In the genomic region with DNA sequence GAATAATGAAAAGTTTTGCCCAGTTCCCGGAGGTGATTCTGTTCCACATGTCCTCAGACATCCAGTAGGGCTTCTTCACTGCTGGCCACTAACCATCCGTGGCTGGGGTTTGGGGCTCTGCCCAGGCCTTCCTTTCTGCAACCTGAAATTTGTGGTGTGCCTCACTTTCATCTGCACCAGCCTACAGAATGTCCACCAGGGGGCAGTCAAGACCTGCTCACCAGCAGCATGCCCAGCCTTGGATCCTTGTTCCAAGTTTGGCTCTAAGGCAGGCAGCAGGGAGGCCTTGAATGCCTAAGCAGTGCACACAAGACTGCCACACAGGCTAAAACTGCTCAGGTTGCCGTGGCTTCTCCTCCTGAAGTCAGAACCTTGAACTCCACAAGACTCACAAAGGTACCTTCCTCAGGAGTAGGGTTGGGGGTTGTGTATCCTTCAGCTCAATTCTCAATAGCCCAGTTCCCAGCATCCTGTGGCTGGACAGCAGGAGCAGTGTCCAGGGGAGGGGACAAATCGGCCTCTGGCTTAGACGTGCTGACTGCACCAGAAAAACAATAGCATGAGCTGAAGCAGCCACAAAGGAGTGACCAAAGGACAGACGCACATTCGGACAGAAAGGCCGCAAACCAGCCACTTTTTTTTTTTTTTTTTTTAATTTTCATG, we compare ENCODE assay signal across 8 mouse cellular contexts. TPM values are rescaled to one million over a fixed set of nuclear protein-coding genes. Genes with fewer than 3 reads are reported as not detected.
A peak's percentile ranks its signal among the peaks of the same experiment; 100 is the strongest.
DNase-seq lines count a peak whose midpoint lies in the region; ATAC-seq lines count a peak whose summit lies in the region.

No protein-coding gene starts in this region.

- peak; percentile 89 to 96 for DNase-seq in adrenal gland, adult (ENCODE audit: inconsistent age in 2 of 2, low spot score in 1 of 2)
- peak; percentile 93 for DNase-seq in embryo, embryonic 10.5 days (ENCODE audit: low spot score)
- peak; percentile 81 for DNase-seq in gastrocnemius, postnatal 25 days
- DNase-seq in left cerebral cortex, adult 9 months (ENCODE audit: low spot score in 2 of 2): peak; percentile 65 to 91
- DNase-seq in right cerebral cortex, postnatal 10 days (ENCODE audit: low spot score in 2 of 2): peak; percentile 93 to 94
- peak; percentile 89 for DNase-seq in urinary bladder, postnatal 14 days (ENCODE audit: low spot score)

- ATAC-seq in inflammation-experienced regulatory T-cells, adult 6 months: peak; percentile 80
- peak; percentile 94 for ATAC-seq in megakaryocyte progenitor cell, adult 5-6 weeks (replicated peaks; ENCODE audit: poor library complexity)

RNA-seq across cellular contexts. Expression of a gene that starts 9.0 kb away (rescaled TPM):
- 1 to 10 TPM; 2.2 to 2.4 TPM for total RNA-seq in gastrocnemius, postnatal 25 days (2021)
- polyA plus RNA-seq in inflammation-experienced regulatory T-cells, adult 6 months (2017; shearing (Covaris generic)): 1 to 10 TPM in 2 of 3 experiments, under 1 TPM in 1; 0.79 to 2.1 (median 1.7) TPM
- total RNA-seq in megakaryocyte progenitor cell, adult 5-6 weeks (2015): 0.47 and 0.81 TPM in 2 replicates
- 1.7 and 3.6 TPM in 2 replicates for total RNA-seq in megakaryocyte progenitor cell, adult 5-6 weeks (2017)

RNA-seq across cellular contexts. Expression of a gene that starts 9.2 kb away (rescaled TPM):
- total RNA-seq in gastrocnemius, postnatal 25 days (2021): 10 to 100 TPM; 44.8 to 51.3 TPM
- polyA plus RNA-seq in inflammation-experienced regulatory T-cells, adult 6 months (2017; shearing (Covaris generic)): 100 to 1,000 TPM; 101 to 140 (median 102) TPM
- 123 and 145 TPM in 2 replicates for total RNA-seq in megakaryocyte progenitor cell, adult 5-6 weeks (2015)
- 118 and 126 TPM in 2 replicates for total RNA-seq in megakaryocyte progenitor cell, adult 5-6 weeks (2017)

RNA-seq across cellular contexts. Expression of a gene that starts 28.6 kb away (rescaled TPM):
- total RNA-seq in gastrocnemius, postnatal 25 days (2021): 10 to 100 TPM; 11.3 to 14.6 TPM
- polyA plus RNA-seq in inflammation-experienced regulatory T-cells, adult 6 months (2017; shearing (Covaris generic)): 1 to 10 TPM; 5.8 to 8.7 (median 7.2) TPM
- total RNA-seq in megakaryocyte progenitor cell, adult 5-6 weeks (2015): 5.5 and 6.0 TPM in 2 replicates
- 13.8 and 18.8 TPM in 2 replicates for total RNA-seq in megakaryocyte progenitor cell, adult 5-6 weeks (2017)

RNA-seq across cellular contexts. Expression of a gene that starts 38.8 kb away (rescaled TPM):
- under 1 TPM; 0.05 to 0.21 TPM for total RNA-seq in gastrocnemius, postnatal 25 days (2021)
- polyA plus RNA-seq in inflammation-experienced regulatory T-cells, adult 6 months (2017; shearing (Covaris generic)): not detected
- not detected in 2 replicates for total RNA-seq in megakaryocyte progenitor cell, adult 5-6 weeks (2015)
- total RNA-seq in megakaryocyte progenitor cell, adult 5-6 weeks (2017): not detected in 2 replicates

Comparison
In these comparisons a context has a peak if more than half of its experiments do, and no peak if none do; other contexts are left out.
1. Peak in every context shown above with its lines: DNase-seq and ATAC-seq.